Mouse (Mus musculus): ENCODE results near the gene Gm10487. TPM values are rescaled to one million over a fixed set of nuclear protein-coding genes. Genes with fewer than 3 reads are reported as not detected.
"Not testable (repeated sequence)": the region's sequence is repeated elsewhere in the genome, so short reads cannot be mapped to it uniquely, and the experiment has no call there.

Gm10487 gene
- polyA plus RNA-seq (2015; fragmentation: Nextera tagmentation; extraction: Ambion mirVana), result not detected in 2 replicates

GRCm38 (mm10) chrX:30843369-30843768 is at the start of gene Gm10487:
TSS of gene Gm10487 (minus strand) at chrX:30843469.
- not testable (repeated sequence) for H3K9me3 ChIP-seq (ENCODE audit: control insufficient read depth, low read length); H3K27ac ChIP-seq (ENCODE audit: low read depth, low read length)
- WGBS, result no CpG with 5 or more reads among the region's 6 CpGs

More at GRCm38 (mm10) chrX:30843369-30843768, at the start of gene Gm10487:
- ATAC-seq; H3K9ac ChIP-seq (ENCODE audit: low read depth, low read length); H3K4me3 ChIP-seq (ENCODE audit: low read length); H3K4me1 ChIP-seq (ENCODE audit: control insufficient read depth, insufficient read depth, low read depth, low read length); H3K27me3 ChIP-seq (replicated peaks; ENCODE audit: control insufficient read depth, insufficient read depth, low read length); H3K36me3 ChIP-seq (ENCODE audit: control insufficient read depth, insufficient read depth, low read length); H3K4me2 ChIP-seq (ENCODE audit: low read length): not testable (repeated sequence)
